Mouse (Mus musculus) forebrain, embryonic 11.5 days (tissue): Measurements from ENCODE around the gene Sidt1. TPM values are rescaled to one million over a fixed set of nuclear protein-coding genes. Genes with fewer than 3 reads are reported as not detected.

ENCODE experiments used
- ATAC-seq: fragments of 200-750 bp; cut with Nextera tagmentation; replicated peaks from 2 replicates; pipeline ENCODE4 v1.8.0; 2017; ENCODE audit warnings: moderate TSS enrichment; ENCODE audit not compliant: low FRiP score
- DNase-seq: peaks from one replicate; pipeline ENCODE4 v3.0.0-alpha.2; 2017; ENCODE audit warnings: low spot score
- H3K27ac ChIP-seq: fragments of 300-500 bp; sonication (generic); 2 replicates; pipeline ENCODE4 v1.5.1; 2014; ENCODE audit warnings: low read depth, low read length
- H3K27me3 ChIP-seq: fragments of 300-500 bp; sonication (generic); 2 replicates; pipeline ENCODE4 v1.6.1; 2014; ENCODE audit warnings: mild to moderate bottlenecking, low read length, mixed read lengths; ENCODE audit not compliant: control insufficient read depth, insufficient read depth
- H3K36me3 ChIP-seq: fragments of 300-500 bp; sonication (generic); 2 replicates; pipeline ENCODE4 v1.6.1; 2014; ENCODE audit warnings: mild to moderate bottlenecking, low read length, moderate library complexity, mixed read lengths; ENCODE audit not compliant: control insufficient read depth, insufficient read depth
- H3K4me1 ChIP-seq: fragments of 300-500 bp; sonication (generic); replicated peaks from 2 replicates; pipeline ENCODE4 v1.6.1; 2014; ENCODE audit warnings: low read length, mixed read lengths; ENCODE audit not compliant: control insufficient read depth, insufficient read depth
- H3K4me2 ChIP-seq: fragments of 300-500 bp; sonication (generic); 2 replicates; pipeline ENCODE4 v1.6.1; 2014; ENCODE audit warnings: low read depth, mild to moderate bottlenecking, low read length, moderate library complexity, mixed read lengths; ENCODE audit not compliant: severe bottlenecking
- H3K4me3 ChIP-seq: fragments of 300-500 bp; sonication (generic); 2 replicates; pipeline ENCODE4 v1.5.1; 2014; ENCODE audit warnings: low read depth, low read length
- H3K9ac ChIP-seq: fragments of 300-500 bp; sonication (generic); 2 replicates; pipeline ENCODE4 v1.6.1; 2014; ENCODE audit warnings: low read length
- H3K9me3 ChIP-seq: fragments of 300-500 bp; sonication (generic); 2 replicates; pipeline ENCODE4 v1.6.1; 2016; ENCODE audit warnings: low read length, mixed read lengths; ENCODE audit not compliant: control insufficient read depth
- WGBS: fragments of 180-500 bp; shearing (Covaris S2); extraction: QIAGEN DNeasy Blood & Tissue Kit; methylation state at CpG from one replicate; pipeline ENCODE4 v1.1.7; 2014; 5-methylcytosine and 5-hydroxymethylcytosine counted together
- polyA plus RNA-seq: library from polyadenylated mRNA; unstranded; fragments of >200 nt; fragmentation: Nextera tagmentation; extraction: Ambion mirVana; gene quantifications from 2 replicates; pipeline ENCODE4 v1.2.1, GENCODE M21; 2014

The Sidt1 gene
- polyA plus RNA-seq, 1 experiment from 2014 or later, result 0.13 TPM

DNA sequence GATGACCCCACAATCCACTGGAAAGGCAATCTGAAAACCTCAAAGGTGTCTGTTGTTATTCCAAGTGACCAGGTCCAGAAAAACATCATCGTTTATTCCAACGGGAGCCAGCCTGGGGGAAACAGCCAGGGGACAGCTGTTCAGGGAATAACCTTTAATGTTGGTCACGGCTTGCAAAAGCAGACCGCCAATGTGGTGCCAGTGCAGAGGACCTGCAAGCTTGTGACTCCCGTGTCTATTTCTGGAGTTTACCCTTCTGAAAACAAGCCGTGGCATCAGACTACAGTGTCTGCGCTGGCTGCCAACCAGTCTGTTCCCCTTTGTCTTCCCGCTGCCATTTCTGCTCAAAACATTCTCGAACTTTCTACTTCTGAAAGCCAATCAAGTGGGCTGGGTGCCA is 117.5 kb downstream of the Sidt1 start:
- Histone ChIP-seq H3K4me3 (no peak overlapping the region), H3K27ac (no peak overlapping the region), H3K4me2 (no peak overlapping the region), H3K9ac (no peak overlapping the region), H3K4me1 (no peaks in the 10 kb centered on the region), H3K36me3 (peaks cover 3% of the 10 kb centered on the region; the same call in 1 of the 2 replicates), H3K27me3 (no peaks in the 10 kb centered on the region), H3K9me3 (no peaks in the 10 kb centered on the region)
- no peak for DNase-seq
- no peak for ATAC-seq
- WGBS, result 95% methylated on average over 9 of the region's 9 CpGs

DNA sequence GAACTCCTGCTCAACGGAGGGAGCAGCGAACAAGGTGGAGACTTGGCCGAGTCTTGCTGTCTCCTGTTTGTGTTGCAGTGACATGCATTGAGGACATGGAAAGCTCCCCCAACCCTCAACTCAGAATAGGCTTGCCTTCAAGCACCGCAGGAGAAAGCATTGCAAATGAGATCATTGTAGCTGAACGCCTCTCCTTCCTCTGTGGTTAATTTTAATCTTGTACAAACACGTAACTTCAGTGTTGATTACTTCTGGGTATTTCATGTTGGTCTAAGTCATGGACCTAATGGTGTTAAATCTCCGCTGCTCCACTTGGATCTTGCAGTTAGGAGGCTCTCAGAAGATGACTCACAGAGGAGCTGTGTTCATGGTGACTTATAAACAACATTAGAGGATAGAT is 120.3 kb downstream of the Sidt1 start:
- 95% methylated on average over 7 of the region's 7 CpGs for WGBS
- DNase-seq (no peak), ATAC-seq (no peak)
- no peak overlapping the region for H3K4me3 ChIP-seq
- no peak overlapping the region for H3K27ac ChIP-seq
- H3K4me1 ChIP-seq, result no peaks in the 10 kb centered on the region
- peaks cover 3% of the 10 kb centered on the region; the same call in 1 of the 2 replicates for H3K36me3 ChIP-seq
- no peak overlapping the region for H3K4me2 ChIP-seq
- no peak overlapping the region for H3K9ac ChIP-seq
- no peaks in the 10 kb centered on the region for H3K9me3 ChIP-seq
- H3K27me3 ChIP-seq, result no peaks in the 10 kb centered on the region

DNA sequence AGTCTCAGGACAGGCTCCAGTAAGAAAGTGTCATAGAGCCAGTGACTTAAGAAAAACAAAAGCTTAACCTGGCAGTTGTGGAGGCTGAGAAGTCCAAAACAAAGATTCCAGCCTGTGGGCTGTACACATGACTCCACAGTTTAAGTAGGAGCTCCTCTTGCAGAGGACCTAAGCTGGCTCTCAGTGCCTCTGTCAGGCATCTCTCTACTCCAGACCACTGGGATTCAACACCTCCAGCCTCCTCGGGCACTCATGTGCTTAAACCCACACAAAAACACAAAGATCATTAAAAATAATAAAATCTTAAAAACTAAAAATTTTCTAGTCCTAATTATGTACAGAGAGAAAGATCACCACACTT is 122.0 kb downstream of the Sidt1 start:
- H3K4me3 ChIP-seq, result no peak overlapping the region
- no peaks in the 10 kb centered on the region for H3K4me1 ChIP-seq
- no peak overlapping the region for H3K4me2 ChIP-seq
- H3K9me3 ChIP-seq, result no peaks in the 10 kb centered on the region
- DNase-seq, result no peak
- WGBS, result 96% methylated on average over 1 of the region's 1 CpGs
- H3K27me3 ChIP-seq, result no peaks in the 10 kb centered on the region
- no peak overlapping the region for H3K9ac ChIP-seq
- H3K27ac ChIP-seq, result no peak overlapping the region
- ATAC-seq, result no peak
- peaks cover 3% of the 10 kb centered on the region; the same call in 1 of the 2 replicates for H3K36me3 ChIP-seq

DNA sequence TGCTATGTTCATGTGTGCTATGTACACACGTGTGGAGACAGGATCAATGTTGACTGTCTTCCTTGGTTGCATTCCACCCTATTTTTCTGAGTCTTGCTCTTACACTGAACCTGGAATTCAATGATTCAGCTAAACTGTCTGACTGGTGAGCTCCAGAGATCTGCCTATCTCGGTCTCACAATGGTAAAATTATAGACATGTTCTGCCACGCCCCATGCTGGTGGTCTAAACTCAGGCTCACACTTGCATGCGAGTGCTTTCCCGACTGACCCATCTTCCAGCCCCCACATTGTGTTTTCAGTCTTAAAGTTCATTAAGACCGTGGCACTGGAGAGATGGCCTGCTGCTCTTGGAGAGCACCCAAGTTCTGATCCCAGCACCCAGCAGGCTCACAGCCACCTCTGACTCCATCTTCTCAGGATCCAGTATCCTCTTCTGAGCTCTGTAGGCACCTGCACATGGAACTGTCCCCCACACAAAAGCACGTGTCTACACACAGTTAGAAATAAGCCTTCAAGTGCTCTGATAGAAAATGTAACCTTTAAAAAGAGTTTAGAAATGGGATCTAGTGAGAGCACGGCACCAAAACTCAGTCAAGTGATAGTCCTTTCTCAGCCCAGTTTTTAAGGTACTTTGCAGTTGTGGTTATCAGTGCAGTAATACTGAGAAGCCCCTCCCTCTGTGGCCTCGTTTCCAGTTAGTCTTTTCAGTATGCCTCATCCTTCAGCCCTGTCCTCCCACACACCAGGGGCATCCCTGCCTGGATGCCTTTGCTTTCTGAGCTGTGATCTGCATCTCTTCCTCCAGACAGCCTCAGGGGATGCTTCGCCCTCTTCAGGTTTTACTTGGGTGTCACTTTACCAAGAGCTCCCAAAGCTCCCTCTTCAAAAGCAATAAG is 122.6 kb downstream of the Sidt1 start:
- ATAC-seq (no peak), DNase-seq (no peak)
- Histone ChIP-seq H3K36me3 (peaks cover under 1% of the 10 kb centered on the region; the same call in 1 of the 2 replicates), H3K4me2 (no peak overlapping the region), H3K27me3 (no peaks in the 10 kb centered on the region), H3K27ac (no peak overlapping the region), H3K9me3 (no peaks in the 10 kb centered on the region), H3K9ac (no peak overlapping the region), H3K4me1 (no peaks in the 10 kb centered on the region), H3K4me3 (no peak overlapping the region)
- WGBS, result 87% methylated on average over 10 of the region's 10 CpGs

DNA sequence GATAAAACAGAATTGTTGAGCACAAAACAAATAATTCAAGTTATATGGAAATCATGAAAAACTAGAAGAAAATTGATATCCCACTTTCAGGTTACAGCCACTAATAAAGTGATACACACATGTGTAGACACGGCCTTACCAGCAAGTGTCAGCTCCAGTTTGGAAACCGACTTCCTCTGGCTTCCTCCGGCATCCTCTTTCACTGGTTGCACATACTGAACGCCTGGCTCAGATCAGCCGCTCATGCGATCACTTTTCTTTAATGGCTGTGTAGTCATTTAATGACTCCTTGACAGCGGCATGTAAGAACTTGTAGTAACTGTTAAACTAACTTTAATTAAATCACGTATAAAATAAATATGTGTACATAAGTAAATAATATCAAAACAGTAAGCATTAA is 127.0 kb downstream of the Sidt1 start:
- no peak overlapping the region for H3K4me3 ChIP-seq
- no peak for ATAC-seq
- H3K27me3 ChIP-seq, result no peaks in the 10 kb centered on the region
- H3K27ac ChIP-seq, result no peak overlapping the region
- H3K36me3 ChIP-seq, result no peaks in the 10 kb centered on the region; the same call in 1 of the 2 replicates
- no peak overlapping the region for H3K4me2 ChIP-seq
- H3K9ac ChIP-seq, result no peak overlapping the region
- WGBS, result 91% methylated on average over 8 of the region's 8 CpGs
- no peaks in the 10 kb centered on the region for H3K9me3 ChIP-seq
- DNase-seq, result no peak
- H3K4me1 ChIP-seq, result no peaks in the 10 kb centered on the region

DNA sequence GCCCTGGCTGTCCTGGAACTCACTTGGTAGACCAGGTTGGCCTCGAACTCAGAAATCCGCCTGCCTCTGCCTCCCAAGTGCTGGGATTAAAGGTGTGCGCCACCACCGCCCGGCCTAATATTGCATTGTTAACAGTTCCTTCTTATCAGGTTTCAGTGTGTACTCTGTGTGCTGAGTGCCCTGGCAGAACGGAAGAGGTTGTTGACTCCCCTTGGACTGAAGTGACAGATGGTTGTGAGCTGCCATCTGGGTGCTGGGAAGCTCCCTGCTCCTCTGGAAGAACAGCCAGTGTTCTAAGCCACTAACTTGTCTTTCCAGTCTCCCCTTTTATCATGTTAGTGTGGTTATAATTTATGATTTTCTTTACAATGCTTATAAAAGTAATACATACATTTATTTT is 128.7 kb downstream of the Sidt1 start:
- Histone ChIP-seq H3K36me3 (no peaks in the 10 kb centered on the region; the same call in 1 of the 2 replicates), H3K27me3 (no peaks in the 10 kb centered on the region), H3K9me3 (no peaks in the 10 kb centered on the region), H3K4me3 (no peak overlapping the region), H3K4me1 (no peaks in the 10 kb centered on the region), H3K9ac (no peak overlapping the region), H3K4me2 (no peak overlapping the region), H3K27ac (no peak overlapping the region)
- ATAC-seq (no peak), DNase-seq (no peak)
- 92% methylated on average over 6 of the region's 6 CpGs for WGBS

DNA sequence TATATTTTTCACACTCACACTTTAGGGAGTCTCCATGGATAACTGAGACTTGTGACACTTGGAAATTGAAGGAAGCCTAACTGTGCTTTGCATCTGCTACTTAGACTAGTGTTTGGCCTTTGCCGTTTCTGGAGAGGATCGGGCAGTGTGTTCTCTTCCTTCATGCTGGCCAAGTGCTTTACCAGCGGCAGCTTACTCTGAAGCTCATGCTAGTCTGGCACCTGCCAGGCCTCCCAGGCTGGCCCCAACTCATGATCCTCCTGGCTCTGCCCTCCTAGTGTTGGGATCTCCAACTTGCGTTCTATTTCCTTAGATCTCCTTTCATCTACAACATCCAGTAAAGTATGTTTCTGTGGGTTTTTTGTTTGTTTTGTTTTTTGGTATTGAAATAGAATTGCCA is 132.8 kb downstream of the Sidt1 start:
- DNase-seq, result no peak
- Histone ChIP-seq H3K27me3 (no peaks in the 10 kb centered on the region), H3K9ac (no peak overlapping the region), H3K9me3 (no peaks in the 10 kb centered on the region), H3K4me3 (no peak overlapping the region), H3K4me1 (no peaks in the 10 kb centered on the region), H3K4me2 (no peak overlapping the region), H3K27ac (no peak overlapping the region), H3K36me3 (no peaks in the 10 kb centered on the region; the same call in 1 of the 2 replicates)
- ATAC-seq, result no peak
- 90% methylated on average over 4 of the region's 4 CpGs for whole genome bisulfite sequencing

DNA sequence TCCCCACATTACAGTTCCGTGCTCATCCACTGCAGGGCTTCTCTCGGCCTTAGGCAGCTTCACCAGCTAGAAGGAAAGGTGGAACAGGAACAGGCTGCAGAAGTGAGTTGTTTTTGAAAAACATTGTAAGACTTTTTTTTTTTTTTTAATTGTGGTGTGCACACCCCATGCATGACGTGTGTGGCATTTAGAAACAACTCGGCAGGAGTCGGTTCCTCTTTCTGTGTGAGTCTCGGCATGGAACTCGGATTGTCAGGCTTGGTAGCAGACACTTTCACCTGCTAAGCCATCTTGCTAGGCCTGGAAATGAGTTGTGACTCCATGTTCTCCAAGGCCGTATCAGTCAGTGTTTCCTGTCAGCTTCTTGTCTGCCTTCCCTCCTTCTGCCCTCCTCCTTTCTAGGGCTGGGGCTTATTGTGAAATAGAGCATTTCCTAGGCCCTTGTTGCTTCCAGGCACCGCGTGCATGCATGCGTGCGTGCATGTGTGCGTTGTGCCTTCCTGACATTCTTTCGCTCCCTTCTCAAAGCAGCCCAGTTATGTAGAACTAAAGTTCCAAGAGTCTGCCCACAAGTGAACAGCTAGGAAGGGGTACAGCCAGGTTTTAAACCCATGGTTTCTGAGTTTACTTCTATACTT is 133.8 kb downstream of the Sidt1 start:
- no peak overlapping the region for H3K9ac ChIP-seq
- no peaks in the 10 kb centered on the region; the same call in 1 of the 2 replicates for H3K36me3 ChIP-seq
- H3K27me3 ChIP-seq, result no peaks in the 10 kb centered on the region
- ATAC-seq (no peak), DNase-seq (no peak)
- H3K4me3 ChIP-seq, result no peak overlapping the region
- no peak overlapping the region for H3K4me2 ChIP-seq
- 93% methylated on average over 14 of the region's 14 CpGs for WGBS
- no peak overlapping the region for H3K27ac ChIP-seq
- H3K4me1 ChIP-seq, result no peaks in the 10 kb centered on the region
- no peaks in the 10 kb centered on the region for H3K9me3 ChIP-seq
